Mouse (Mus musculus) 3134 (cell line): ENCODE measurements around the gene Ubc.
A peak's percentile ranks its signal among the peaks of the same experiment; 100 is the strongest.
"Not testable (repeated sequence)": the region's sequence is repeated elsewhere in the genome, so short reads cannot be mapped to it uniquely, and the experiment has no call there.

Source experiments
- DNase-seq: peaks from one replicate; pipeline ENCODE4 v3.0.0-alpha.2; 2011; ENCODE audit warnings: low spot score; ENCODE audit not compliant: insufficient read length; ENCODE audit errors: extremely low read depth

The Ubc gene

DNA sequence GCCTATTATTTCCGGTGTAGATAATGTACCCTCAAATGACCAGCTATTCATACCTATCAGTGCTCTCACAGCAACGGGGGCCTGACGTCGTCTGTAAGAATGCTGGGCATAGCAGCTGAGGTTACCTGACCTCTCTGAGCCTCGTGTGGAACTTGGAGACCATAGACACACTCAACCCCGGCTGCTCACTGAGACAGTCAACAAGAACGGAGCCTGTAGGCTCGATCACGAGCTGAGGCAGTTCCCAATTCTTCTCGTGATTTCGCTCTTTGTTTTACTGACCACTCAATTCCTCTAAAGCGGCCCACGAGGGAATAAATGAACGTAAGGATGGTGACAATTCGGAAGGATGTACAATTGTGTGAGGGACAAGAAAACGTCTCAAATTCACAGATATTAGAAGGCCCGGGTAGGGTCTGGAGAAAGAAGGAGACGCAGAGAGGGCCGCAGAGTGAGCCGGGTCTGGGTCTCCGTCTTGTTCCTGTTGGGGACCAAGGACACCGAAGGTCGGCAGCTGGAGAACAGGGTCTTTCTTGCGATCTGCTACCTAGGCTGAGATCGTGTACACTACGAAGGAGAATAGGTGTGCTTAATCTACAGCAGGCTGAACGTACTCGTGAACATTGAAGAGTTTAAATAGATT lies 15.0 kb upstream of the Ubc start:
- peak; percentile 79 for DNase-seq

DNA sequence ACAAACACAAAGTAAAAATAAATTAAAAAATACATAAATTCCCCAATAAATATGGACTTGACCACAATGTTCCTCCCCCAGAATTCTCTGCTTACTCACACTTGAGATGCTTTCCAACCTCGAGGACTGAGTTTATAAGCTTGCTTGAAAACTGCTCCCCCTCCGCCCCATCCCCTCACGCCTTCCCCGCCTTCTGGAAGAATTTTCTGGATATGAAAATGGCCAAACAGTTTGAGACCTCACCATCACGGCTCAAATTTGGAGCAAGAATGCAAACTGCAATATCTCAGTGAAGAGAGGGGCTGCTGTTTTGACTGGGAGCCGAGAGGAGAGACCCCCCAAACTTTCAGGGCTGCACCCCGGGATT lies 14.5 kb upstream of the Ubc start:
- no peak for DNase-seq

GRCm38 (mm10) chr5:125403481-125404465 lies 13.8 kb upstream of the Ubc start:
- peak; percentile 58 for DNase-seq

DNA sequence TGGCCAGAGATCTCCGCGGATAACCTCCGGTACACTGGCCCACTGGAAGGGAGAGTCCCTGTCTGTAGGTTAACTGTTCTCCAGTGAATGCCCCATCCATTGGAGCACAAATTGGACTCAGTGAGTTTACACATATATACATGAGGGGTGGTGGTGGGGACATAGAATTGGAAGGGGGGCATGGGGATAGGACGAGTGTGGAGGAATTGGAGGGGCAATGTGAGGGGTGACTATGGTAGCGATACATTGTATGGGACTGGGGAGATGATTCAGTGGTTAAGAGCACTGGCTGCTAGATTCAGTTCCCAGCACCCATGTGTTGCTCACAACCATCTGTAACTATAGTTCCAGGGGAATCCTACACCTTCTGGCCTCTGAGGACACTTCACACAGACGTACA lies 13.0 kb upstream of the Ubc start:
- no peak for DNase-seq

GRCm38 (mm10) chr5:125402476-125402875 lies 12.5 kb upstream of the Ubc start:
- DNase-seq = no peak

DNA sequence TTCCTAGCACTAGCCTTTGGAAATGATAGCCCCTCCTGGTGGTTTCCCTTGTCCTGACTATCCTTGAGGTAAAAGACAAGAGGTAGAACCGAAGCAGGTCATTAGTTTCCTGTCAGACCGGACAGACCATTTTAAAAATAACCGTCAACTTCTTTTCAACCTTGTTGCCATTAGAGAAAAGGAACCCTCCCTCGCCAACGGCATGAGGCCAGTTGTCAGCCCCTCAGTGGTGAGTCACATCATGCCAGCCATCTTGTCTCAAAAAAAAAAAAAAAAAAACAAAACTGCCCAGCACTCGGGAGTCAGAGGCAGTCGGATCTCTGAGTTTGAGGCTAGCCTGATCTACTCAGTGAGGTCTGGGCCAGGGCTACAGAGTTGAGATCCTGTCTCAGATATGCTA lies 10.9 kb upstream of the Ubc start:
- DNase-seq = peak; percentile 50

DNA sequence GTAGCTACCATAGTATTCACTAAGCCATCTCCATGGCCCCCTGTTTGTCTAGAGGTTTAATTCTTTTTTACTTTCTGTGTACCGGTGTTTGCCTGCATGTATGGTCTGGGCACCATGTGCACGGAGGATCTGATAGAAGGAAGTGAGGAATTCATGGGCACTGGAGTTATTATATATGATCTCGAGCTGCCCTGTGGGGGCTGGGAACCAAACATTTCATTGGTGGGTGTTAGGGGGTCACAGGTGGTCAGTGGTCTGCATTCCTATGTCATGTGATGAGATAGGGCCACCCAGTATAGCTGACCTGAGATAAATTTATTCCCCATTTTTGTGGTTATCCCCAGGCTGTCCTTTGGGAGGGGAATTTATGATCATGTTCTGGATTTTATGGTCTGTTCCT lies 5.0 kb upstream of the Ubc start:
- no peak for DNase-seq

DNA sequence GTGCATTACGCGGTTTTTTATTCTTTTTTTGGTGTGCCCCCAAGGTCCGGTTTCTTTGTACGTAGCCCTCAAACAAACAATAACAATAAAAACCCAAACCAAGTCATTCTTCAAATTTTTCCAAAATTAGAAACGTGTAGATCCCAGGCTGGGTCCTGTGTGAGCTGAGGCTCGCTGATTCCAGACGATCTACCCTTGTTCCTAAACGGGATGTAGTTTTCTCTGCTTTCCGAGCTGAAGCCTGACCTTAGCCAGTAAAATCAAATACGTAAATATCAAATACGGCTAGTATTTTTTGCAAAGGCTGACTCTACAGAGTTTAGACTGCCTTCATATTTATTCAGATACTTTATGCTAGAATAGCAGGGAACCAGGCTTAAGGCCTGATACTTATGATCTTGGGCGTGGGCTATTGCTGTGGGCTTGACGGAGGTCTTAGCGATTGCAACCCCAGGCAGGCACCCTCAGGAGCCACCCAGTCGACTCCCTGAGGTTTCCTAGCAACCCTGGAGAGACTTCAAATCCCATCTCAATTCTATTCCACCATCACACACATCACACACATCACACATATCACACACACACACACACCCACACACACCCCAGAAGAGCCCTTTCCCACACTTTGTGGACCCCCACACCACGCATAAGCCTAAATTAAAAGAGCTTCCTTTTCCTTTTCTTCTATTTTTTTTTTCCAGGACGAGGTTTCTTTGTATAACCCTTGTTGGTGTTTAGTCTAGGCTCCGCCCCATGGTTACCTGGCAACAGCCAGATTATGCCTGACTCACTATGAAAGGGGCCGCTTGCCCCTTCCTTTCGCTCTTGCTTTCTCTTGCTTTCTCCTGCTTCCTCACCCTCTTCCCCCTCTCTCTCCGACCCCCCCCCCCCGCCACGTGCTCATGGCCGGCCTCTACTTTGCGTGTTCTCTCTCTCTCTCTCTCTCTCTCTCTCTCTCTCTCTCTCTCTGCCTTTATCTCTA lies 3.9 kb upstream of the Ubc start:
- peak; percentile 82 for DNase-seq

- DNase-seq = peak; percentile 98
Measured at GRCm38 (mm10) chr5:125392977-125393621, 3.1 kb upstream of the Ubc start.

- DNase-seq = no peak
Measured at GRCm38 (mm10) chr5:125392618-125392976, 2.6 kb upstream of the Ubc start.

DNA sequence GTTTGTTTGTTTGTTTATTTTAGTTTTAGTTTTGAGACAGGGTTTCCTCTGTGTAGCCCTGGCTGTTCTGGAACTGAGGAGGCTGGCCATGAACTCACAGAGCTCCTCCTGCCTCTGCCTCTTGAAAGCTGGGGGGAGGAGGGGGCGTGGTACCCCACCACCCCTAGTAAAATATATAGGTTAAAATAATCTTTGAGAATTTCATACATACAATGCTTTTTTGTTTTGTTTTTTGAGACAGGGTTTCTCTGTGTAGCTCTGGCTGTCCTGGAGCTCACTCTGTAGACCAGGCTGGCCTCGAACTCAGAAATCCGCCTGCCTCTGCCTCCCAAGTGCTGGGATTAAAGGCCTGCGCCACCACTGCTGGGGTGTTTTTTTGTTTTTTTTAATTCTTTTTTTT lies 2.2 kb upstream of the Ubc start:
- not testable (repeated sequence) for DNase-seq

- peak; percentile 85 for DNase-seq
Measured at GRCm38 (mm10) chr5:125391609-125392008, 1.6 kb upstream of the Ubc start.

GRCm38 (mm10) chr5:125390906-125391477 lies 990 bp upstream of the Ubc start:
- DNase-seq = no peak

- peak; percentile 93 for DNase-seq
Measured at GRCm38 (mm10) chr5:125389131-125389578, 847 bp downstream of the Ubc start, which contains the start of gene Gm10382. Gene Gm10382 (plus strand): TSS chr5:125389322.

GRCm38 (mm10) chr5:125388358-125389092 lies 1.5 kb downstream of the Ubc start:
- DNase-seq = no peak

DNA sequence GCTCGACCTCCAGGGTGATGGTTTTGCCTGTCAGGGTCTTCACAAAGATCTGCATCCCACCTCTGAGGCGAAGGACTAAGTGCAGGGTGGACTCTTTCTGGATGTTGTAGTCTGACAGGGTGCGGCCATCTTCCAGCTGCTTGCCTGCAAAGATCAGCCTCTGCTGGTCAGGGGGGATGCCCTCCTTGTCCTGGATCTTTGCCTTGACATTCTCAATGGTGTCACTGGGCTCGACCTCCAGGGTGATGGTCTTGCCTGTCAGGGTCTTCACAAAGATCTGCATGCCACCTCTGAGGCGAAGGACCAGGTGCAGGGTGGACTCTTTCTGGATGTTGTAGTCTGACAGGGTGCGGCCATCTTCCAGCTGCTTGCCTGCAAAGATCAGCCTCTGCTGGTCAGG lies 2.7 kb downstream of the Ubc start:
- DNase-seq = not testable (repeated sequence)

DNA sequence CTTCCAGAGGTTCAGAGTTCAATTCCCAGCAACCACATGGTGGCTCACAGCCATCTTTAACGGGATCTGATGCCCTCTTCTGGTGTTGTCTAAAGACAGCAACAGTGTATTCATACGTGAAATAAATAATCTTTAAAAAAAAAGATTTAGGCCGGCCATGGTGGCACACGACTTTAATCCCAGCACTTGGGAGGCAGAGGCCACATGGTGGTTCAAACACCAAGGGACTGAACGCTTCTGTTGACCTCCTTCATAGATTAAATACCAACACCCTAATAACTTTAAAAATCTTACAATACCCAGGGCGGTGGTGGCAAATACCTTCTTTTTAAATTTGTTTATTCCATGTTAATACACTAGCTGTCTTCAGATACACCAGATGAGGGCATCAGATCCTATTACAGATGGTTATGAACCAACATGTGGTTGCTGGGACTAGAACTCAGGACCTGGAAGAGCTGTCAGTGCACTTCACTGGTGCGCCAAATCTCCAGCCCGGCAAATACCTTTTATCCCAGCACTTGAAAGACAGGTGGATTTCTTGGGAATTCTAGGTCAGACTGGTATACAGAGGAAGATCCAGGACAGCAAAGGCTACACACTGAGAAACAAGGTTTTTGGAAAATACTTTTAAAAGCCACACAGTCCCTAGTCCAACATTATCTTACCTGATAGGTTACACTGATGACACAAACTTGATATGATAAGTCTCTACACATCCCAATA lies 4.6 kb downstream of the Ubc start:
- peak; percentile 66 for DNase-seq

DNA sequence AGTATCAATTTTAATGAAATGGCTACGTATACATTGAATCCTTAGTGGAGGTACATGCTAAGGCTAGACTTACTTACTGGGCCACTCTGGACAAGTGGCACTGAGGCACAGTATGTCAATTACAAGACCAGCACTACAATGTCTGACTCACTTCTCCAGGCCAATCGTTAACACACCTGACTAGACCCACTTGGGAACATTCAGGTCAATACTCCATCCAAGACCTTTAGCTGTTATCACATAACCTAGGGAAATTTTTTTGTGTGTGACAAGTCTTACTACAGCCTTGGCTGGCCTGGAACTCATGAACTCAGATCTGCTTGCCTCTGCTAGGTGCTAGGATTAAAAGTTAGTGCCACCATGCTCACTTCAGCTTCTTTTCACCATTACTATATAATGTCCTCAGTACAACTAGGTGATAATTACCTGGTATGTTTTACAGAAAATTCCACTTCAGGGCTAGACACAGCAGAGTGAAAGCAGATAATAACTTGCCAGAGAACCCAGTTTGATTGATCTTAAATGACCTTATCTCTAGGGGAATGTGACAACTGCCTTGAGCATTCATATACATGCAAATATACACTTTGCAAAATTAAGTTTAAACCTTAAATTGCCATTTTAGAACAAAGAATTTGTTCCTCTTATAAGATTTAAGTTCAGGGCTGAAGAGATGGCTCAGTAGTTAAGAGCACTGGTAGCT lies 5.3 kb downstream of the Ubc start:
- peak; percentile 52 for DNase-seq
